Mouse (Mus musculus): ENCODE results near the gene Pacsin2. TPM values are rescaled to one million over a fixed set of nuclear protein-coding genes. Genes with fewer than 3 reads are reported as not detected.
"Not testable (repeated sequence)": the region's sequence is repeated elsewhere in the genome, so short reads cannot be mapped to it uniquely, and the experiment has no call there.

Gene Pacsin2
- polyA plus RNA-seq (2014; fragmentation: Nextera tagmentation; extraction: Ambion mirVana): 53.0 and 53.3 TPM in 2 replicates

- ATAC-seq (ENCODE audit: insufficient number of reproducible peaks, insufficient read depth, low FRiP score, low read depth): peak; percentile 97
- Histone ChIP-seq H3K4me3 (ENCODE audit: control insufficient read depth in 1 of 2, insufficient read depth in 1 of 2, low read depth in 1 of 2, low read length in 2 of 2) (peak within 1 kb of the TSS; percentile 79 to 87), H3K4me2 (ENCODE audit: low read length) (peak within 1 kb of the TSS; percentile 81), H3K27ac (replicated peaks in 1 of 2; ENCODE audit: control insufficient read depth in 1 of 2, insufficient read depth in 1 of 2, low read depth in 2 of 2, low read length in 2 of 2) (peak within 1 kb of the TSS; percentile 60 to 80), H3K4me1 (ENCODE audit: control insufficient read depth in 2 of 2, insufficient read depth in 2 of 2, low read length in 2 of 2) (peaks cover 6 to 18% of the 10 kb centered on the region in 2 experiments), H3K9me3 (ENCODE audit: control insufficient read depth, low read length) (no peaks in the 10 kb centered on the region), H3K36me3 (ENCODE audit: control insufficient read depth, insufficient read depth, low read length) (no peaks in the 10 kb centered on the region), H3K9ac (ENCODE audit: low read length) (peak within 1 kb of the TSS; percentile 84), H3K27me3 (ENCODE audit: control insufficient read depth, insufficient read depth, low read length) (no peaks in the 10 kb centered on the region)
- WGBS: under 1% methylated on average over 69 of the region's 88 CpGs
Observed at GRCm38 (mm10) chr15:83464083-83464904, at the start of gene Pacsin2. Gene Pacsin2, minus strand, starts transcription at chr15:83464606.

DNA sequence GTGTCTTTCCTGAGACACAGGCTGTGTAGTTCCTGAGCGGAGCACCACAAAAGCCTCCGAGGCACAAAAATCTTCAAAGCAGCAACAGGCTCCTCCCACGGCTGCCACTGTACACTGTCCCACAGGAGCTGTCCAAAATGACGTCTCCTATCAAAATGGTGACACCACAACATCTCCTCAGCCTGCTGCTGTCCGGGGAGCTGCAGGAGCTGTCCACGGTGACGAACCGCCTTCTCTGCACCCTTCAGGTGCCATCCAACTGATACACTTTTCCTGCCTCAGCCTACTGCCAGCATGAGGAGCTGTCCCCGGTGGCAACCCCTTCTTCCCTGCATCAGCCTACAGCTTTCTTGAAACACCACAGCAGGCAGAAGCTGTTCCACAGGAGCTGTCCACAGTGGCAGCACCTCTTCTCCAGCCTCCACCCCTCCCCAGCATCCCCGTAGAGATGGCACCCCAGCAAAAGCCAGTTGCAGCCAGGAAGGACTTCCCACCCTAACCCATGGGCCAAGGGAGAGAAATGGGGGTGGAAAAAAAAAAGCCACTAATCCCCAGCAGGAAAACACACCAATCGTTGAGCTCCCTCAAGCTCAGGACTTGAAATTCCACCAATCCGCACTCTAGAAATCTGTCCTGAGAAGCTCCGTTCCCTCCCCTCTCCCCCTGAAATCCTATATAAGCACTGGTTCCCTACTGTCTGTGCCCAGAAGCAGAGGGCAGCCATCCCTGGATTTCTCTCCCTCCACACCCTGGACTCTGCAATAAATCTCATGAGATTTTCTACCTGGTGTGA is 48.3 kb upstream of the Pacsin2 start:
- Histone ChIP-seq H3K36me3 (ENCODE audit: control insufficient read depth, insufficient read depth, low read length) (no peaks in the 10 kb centered on the region), H3K4me1 (ENCODE audit: control insufficient read depth in 2 of 2, insufficient read depth in 2 of 2, low read length in 2 of 2) (peaks cover 3 to 5% of the 10 kb centered on the region in 2 experiments; a peak in 2 of 4 replicates), H3K27ac (replicated peaks in 1 of 2; ENCODE audit: control insufficient read depth in 1 of 2, insufficient read depth in 1 of 2, low read depth in 2 of 2, low read length in 2 of 2) (no peak overlapping the region), H3K27me3 (ENCODE audit: control insufficient read depth, insufficient read depth, low read length) (no peaks in the 10 kb centered on the region), H3K9ac (ENCODE audit: low read length) (no peak overlapping the region), H3K4me3 (ENCODE audit: control insufficient read depth in 1 of 2, insufficient read depth in 1 of 2, low read depth in 1 of 2, low read length in 2 of 2) (no peak overlapping the region), H3K9me3 (ENCODE audit: control insufficient read depth, low read length) (0 out of 2 replicates have a peak, but pooled peaks cover 2% of the 10 kb centered on the region), H3K4me2 (ENCODE audit: low read length) (no peak overlapping the region)
- WGBS: 55% methylated on average over 13 of the region's 13 CpGs
- ATAC-seq (ENCODE audit: insufficient number of reproducible peaks, insufficient read depth, low FRiP score, low read depth): no peak

DNA sequence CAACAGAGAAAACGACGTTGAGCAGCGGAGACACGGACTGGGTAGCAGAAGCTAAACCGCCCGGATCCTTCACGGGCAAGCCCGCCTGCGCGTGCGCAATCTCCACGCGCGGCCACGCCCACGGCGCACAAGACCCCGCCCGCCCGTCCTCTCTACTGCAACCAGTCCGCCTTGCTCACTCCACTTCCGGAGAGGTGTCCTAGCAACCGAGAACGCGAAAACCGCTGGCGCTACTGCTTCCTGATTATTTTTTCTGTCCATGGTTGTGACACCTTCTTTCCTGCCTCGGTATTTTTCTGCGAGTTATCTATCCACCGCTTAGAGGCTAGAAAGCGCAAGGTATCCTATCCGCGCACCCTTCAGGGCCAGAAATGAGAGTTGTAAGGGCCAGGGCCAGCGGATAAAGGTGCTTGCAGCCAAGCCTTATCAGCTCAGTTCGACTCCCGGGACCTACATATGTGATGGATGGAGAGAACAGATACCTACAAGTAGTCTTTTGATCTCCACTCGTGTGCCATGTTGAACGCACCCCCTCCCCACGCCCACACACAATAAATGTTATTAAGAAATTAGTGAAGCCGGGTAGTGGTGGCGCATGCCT is 46.5 kb upstream of the Pacsin2 start, which contains the start of gene Ttll1:
TSS of gene Ttll1 (minus strand) at position 89 of the 601 bp plus-strand sequence.
- H3K27ac ChIP-seq (replicated peaks in 1 of 2; ENCODE audit: control insufficient read depth in 1 of 2, insufficient read depth in 1 of 2, low read depth in 2 of 2, low read length in 2 of 2): peak within 1 kb of the TSS in 1 of 2 experiments; percentile 25; a peak in 1 of 4 replicates
- 10% methylated on average over 41 of the region's 41 CpGs for WGBS
- H3K27me3 ChIP-seq (ENCODE audit: control insufficient read depth, insufficient read depth, low read length): no peaks in the 10 kb centered on the region

GRCm38 (mm10) chr15:83509950-83510804 is 45.8 kb upstream of the Pacsin2 start:
- ATAC-seq (ENCODE audit: insufficient number of reproducible peaks, insufficient read depth, low FRiP score, low read depth): no peak
- Histone ChIP-seq H3K9ac (ENCODE audit: low read length) (peak overlapping the region; percentile 79), H3K4me3 (ENCODE audit: control insufficient read depth in 1 of 2, insufficient read depth in 1 of 2, low read depth in 1 of 2, low read length in 2 of 2) (peak overlapping the region; percentile 63 to 67), H3K27ac (replicated peaks in 1 of 2; ENCODE audit: control insufficient read depth in 1 of 2, insufficient read depth in 1 of 2, low read depth in 2 of 2, low read length in 2 of 2) (peak overlapping the region in 1 of 2 experiments; percentile 25; a peak in 1 of 4 replicates), H3K27me3 (ENCODE audit: control insufficient read depth, insufficient read depth, low read length) (no peaks in the 10 kb centered on the region), H3K9me3 (ENCODE audit: control insufficient read depth, low read length) (no peaks in the 10 kb centered on the region), H3K36me3 (ENCODE audit: control insufficient read depth, insufficient read depth, low read length) (0 out of 2 replicates have a peak, but pooled peaks cover 2% of the 10 kb centered on the region), H3K4me2 (ENCODE audit: low read length) (peak overlapping the region; percentile 91), H3K4me1 (ENCODE audit: control insufficient read depth in 2 of 2, insufficient read depth in 2 of 2, low read length in 2 of 2) (peaks cover 3 to 5% of the 10 kb centered on the region in 2 experiments; a peak in 2 of 4 replicates)
- 26% methylated on average over 17 of the region's 17 CpGs for WGBS

More for the DNA sequence above, 46.5 kb upstream of the Pacsin2 start, which contains the start of gene Ttll1:
- Histone ChIP-seq H3K4me2 (ENCODE audit: low read length) (peak within 1 kb of the TSS; percentile 91), H3K9ac (ENCODE audit: low read length) (peak within 1 kb of the TSS; percentile 79), H3K36me3 (ENCODE audit: control insufficient read depth, insufficient read depth, low read length) (no peaks in the 10 kb centered on the region), H3K4me1 (ENCODE audit: control insufficient read depth in 2 of 2, insufficient read depth in 2 of 2, low read length in 2 of 2) (peaks cover 3 to 5% of the 10 kb centered on the region in 2 experiments; a peak in 2 of 4 replicates), H3K9me3 (ENCODE audit: control insufficient read depth, low read length) (no peaks in the 10 kb centered on the region), H3K4me3 (ENCODE audit: control insufficient read depth in 1 of 2, insufficient read depth in 1 of 2, low read depth in 1 of 2, low read length in 2 of 2) (peak within 1 kb of the TSS; percentile 63 to 67)
- ATAC-seq (ENCODE audit: insufficient number of reproducible peaks, insufficient read depth, low FRiP score, low read depth): peak; percentile 81

- 76% methylated on average over 6 of the region's 6 CpGs for WGBS
- H3K36me3 ChIP-seq (ENCODE audit: control insufficient read depth, insufficient read depth, low read length): peaks cover 46% of the 10 kb centered on the region
- not testable (repeated sequence) for ATAC-seq (ENCODE audit: insufficient number of reproducible peaks, insufficient read depth, low FRiP score, low read depth); H3K27me3 ChIP-seq (ENCODE audit: control insufficient read depth, insufficient read depth, low read length); H3K4me1 ChIP-seq (ENCODE audit: control insufficient read depth in 2 of 2, insufficient read depth in 2 of 2, low read length in 2 of 2); H3K4me2 ChIP-seq (ENCODE audit: low read length); H3K9ac ChIP-seq (ENCODE audit: low read length); H3K9me3 ChIP-seq (ENCODE audit: control insufficient read depth, low read length); H3K4me3 ChIP-seq (ENCODE audit: control insufficient read depth in 1 of 2, insufficient read depth in 1 of 2, low read depth in 1 of 2, low read length in 2 of 2); H3K27ac ChIP-seq (replicated peaks in 1 of 2; ENCODE audit: control insufficient read depth in 1 of 2, insufficient read depth in 1 of 2, low read depth in 2 of 2, low read length in 2 of 2)
Observed at GRCm38 (mm10) chr15:83501483-83501882, 37.1 kb upstream of the Pacsin2 start.

- no peak for ATAC-seq (ENCODE audit: insufficient number of reproducible peaks, insufficient read depth, low FRiP score, low read depth)
- Histone ChIP-seq H3K4me1 (ENCODE audit: control insufficient read depth in 2 of 2, insufficient read depth in 2 of 2, low read length in 2 of 2) (no peaks in the 10 kb centered on the region; a peak in 1 of 4 replicates), H3K4me2 (ENCODE audit: low read length) (no peak overlapping the region), H3K9ac (ENCODE audit: low read length) (no peak overlapping the region), H3K27me3 (ENCODE audit: control insufficient read depth, insufficient read depth, low read length) (no peaks in the 10 kb centered on the region), H3K36me3 (ENCODE audit: control insufficient read depth, insufficient read depth, low read length) (peaks cover 55% of the 10 kb centered on the region), H3K27ac (replicated peaks in 1 of 2; ENCODE audit: control insufficient read depth in 1 of 2, insufficient read depth in 1 of 2, low read depth in 2 of 2, low read length in 2 of 2) (no peak overlapping the region), H3K9me3 (ENCODE audit: control insufficient read depth, low read length) (no peaks in the 10 kb centered on the region), H3K4me3 (ENCODE audit: control insufficient read depth in 1 of 2, insufficient read depth in 1 of 2, low read depth in 1 of 2, low read length in 2 of 2) (no peak overlapping the region)
- WGBS: 56% methylated on average over 3 of the region's 3 CpGs
Observed at GRCm38 (mm10) chr15:83500352-83500751, 35.9 kb upstream of the Pacsin2 start.

All from heart, embryonic 14.5 days (tissue).